Mouse (Mus musculus) sigmoid colon, adult 10 weeks (tissue): ENCODE data around the gene Acnat2. TPM values are rescaled to one million over a fixed set of nuclear protein-coding genes. Genes with fewer than 3 reads are reported as not detected.

ENCODE experiments used
- polyA plus RNA-seq: library from polyadenylated mRNA; stranded (reverse); fragments of 350-450 nt; fragmentation: Illumina TruSeq; extraction: RNeasy Lipid Tissue Mini Kit (QIAGEN cat#74804); gene quantifications from one replicate; pipeline ENCODE4 v1.2.3, GENCODE M21; 2014; ENCODE audit warnings: low read depth, low replicate concordance

The Acnat2 gene
- polyA plus RNA-seq: not detected

GRCm38 (mm10) chr4:49407957-49408356 is at the start of gene Acnat2:
Acnat2 (minus strand) TSS chr4:49408151.

Other genes starting within 250 kb of the Acnat2 start
- gene Acnat1, start 65.8 kb upstream of the Acnat2 start, polyA plus RNA-seq: 35.2 TPM
- 1.9 TPM for gene Baat, start 98.4 kb upstream of the Acnat2 start, polyA plus RNA-seq
- gene Mrpl50, start 112.9 kb upstream of the Acnat2 start, polyA plus RNA-seq: 94.1 TPM
- 6.2 TPM for gene Zfp189, start 113.0 kb upstream of the Acnat2 start, polyA plus RNA-seq
- 159 TPM for gene Aldob, start 141.4 kb upstream of the Acnat2 start, polyA plus RNA-seq
- 12.2 TPM for gene Tmem246, start 189.7 kb upstream of the Acnat2 start, polyA plus RNA-seq
- gene Rnf20, start 223.9 kb upstream of the Acnat2 start, polyA plus RNA-seq: 78.3 TPM